Mouse (Mus musculus) megakaryocyte, embryonic 14.5 days (primary cell): ENCODE measurements around the gene Ssna1.

Experiments used
- FLI1 ChIP-seq: IDR thresholded peaks from 2 replicates; pipeline ENCODE4 v1.6.1; 2012; ENCODE audit warnings: low read length, inconsistent platforms, mixed read lengths
- GATA1 ChIP-seq: IDR thresholded peaks from 3 replicates; pipeline ENCODE4 v1.6.1; 2012; ENCODE audit warnings: mixed read lengths, low read length, inconsistent platforms, borderline replicate concordance

GRCm38 (mm10) chr2:25298046-25298445 is 25.8 kb upstream of the Ssna1 start:
- no peak for TF ChIP-seq GATA1
- TF ChIP-seq FLI1: no peak
